Comparison of ENCODE assay signal across 8 mouse cellular contexts in the genomic region with DNA sequence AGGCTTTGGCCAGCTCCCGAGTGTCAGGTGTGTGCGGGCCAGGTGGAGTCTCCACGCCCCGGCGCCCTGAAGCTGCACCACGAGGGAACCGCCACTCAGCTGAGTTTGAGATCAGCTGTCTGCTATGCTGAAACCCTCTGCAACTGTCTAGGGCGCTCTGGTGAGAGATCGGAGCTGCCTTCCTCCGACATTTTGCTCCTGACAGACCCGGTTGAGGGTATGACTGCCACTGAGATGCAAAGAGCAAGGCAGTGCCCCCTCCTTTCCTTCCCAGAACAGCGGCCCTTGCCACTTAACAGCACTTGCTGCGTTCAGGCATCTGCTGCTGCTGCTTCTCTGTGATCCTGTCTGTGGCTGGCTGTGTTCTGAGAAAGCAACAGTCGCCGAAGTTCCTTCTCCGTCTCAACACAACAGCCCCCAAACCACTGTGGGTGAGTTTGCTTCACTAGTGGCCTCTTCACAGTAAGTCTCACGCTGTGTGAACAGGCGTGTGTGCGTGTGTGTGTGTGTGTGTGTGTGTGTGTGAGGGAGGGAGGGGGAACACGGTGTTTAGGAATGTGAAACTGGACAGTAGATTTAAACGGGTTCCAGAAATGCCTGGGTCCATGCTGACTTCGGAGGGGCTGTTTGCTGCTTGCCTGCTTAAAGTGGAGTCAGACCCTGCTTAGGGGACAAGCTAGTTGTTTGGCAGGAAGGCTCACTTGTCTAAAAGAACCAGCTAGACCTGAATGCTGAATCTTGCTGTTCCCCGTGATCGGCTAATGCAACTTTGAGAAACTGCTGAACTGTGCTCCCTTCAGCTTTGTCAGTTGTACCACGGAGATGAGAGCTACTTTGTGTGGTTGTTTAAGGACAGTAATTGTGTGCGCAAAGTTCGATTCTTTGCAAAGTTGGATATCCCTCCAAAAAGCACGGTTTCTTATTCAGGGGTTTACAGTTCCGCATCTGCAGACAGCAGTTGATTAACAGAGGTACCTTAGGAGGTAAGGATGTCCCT.
A peak's percentile ranks its signal among the peaks of the same experiment; 100 is the strongest.
DNase-seq lines count a peak whose midpoint lies in the region; ATAC-seq and TF ChIP-seq lines count a peak whose summit lies in the region.

No protein-coding gene starts in this region.

- no peak overlapping the region for H3K27ac ChIP-seq in embryonic fibroblast, embryonic 13.5 days (ENCODE audit: insufficient read depth, low read length)
- no peak overlapping the region for H3K27ac ChIP-seq in midbrain, embryonic 16.5 days (ENCODE audit: low read length)

- ATAC-seq in cerebellum, adult (ENCODE audit: insufficient number of reproducible peaks, low FRiP score, low TSS enrichment), result peak; percentile 36; the same call in 1 of the 2 replicates
- ATAC-seq in midbrain, embryonic 16.5 days, result peak; percentile 75

- 14% methylated on average over 29 of the region's 29 CpGs for WGBS in midbrain, embryonic 16.5 days

- no peak for DNase-seq in cerebellum, adult 11 months
- DNase-seq in adrenal gland, postnatal 14 days, result peak; percentile 17
- DNase-seq in heart, postnatal 36 days, result peak; percentile 31 to 49
- peak; percentile 8 to 37 for DNase-seq in kidney, postnatal 36 days
- DNase-seq in thymus, postnatal 14 days, result peak; percentile 4

- H3K4me3 ChIP-seq in embryonic fibroblast, embryonic 13.5 days (ENCODE audit: insufficient read depth, low read length), result peak overlapping the region; percentile 38
- peak overlapping the region; percentile 34 for H3K4me3 ChIP-seq in midbrain, embryonic 16.5 days (ENCODE audit: low read depth, low read length)

- H3K4me1 ChIP-seq in embryonic fibroblast, embryonic 13.5 days (ENCODE audit: control insufficient read depth, insufficient read depth, low read length), result no peaks in the 10 kb centered on the region
- H3K4me1 ChIP-seq in midbrain, embryonic 16.5 days (ENCODE audit: control insufficient read depth, insufficient read depth, low read length), result peaks cover 9% of the 10 kb centered on the region; the same call in 1 of the 2 replicates

- H3K9me3 ChIP-seq in midbrain, embryonic 16.5 days (replicated peaks; ENCODE audit: control insufficient read depth, low read length, poor library complexity, severe bottlenecking), result no peaks in the 10 kb centered on the region

- TF ChIP-seq CTCF in embryonic fibroblast, embryonic 13.5 days (IDR thresholded peaks at IDR 0.05; ENCODE audit: borderline replicate concordance, insufficient read depth, low read length), result no peak

- peak overlapping the region; percentile 53 for H3K9ac ChIP-seq in midbrain, embryonic 16.5 days (ENCODE audit: low read depth, low read length)

- TF ChIP-seq POLR2A in embryonic fibroblast, embryonic 13.5 days (IDR thresholded peaks at IDR 0.05; ENCODE audit: low read depth, low read length), result 0 out of 2 replicates have a peak, but pooled peaks have one; percentile 25

- H3K36me3 ChIP-seq in midbrain, embryonic 16.5 days (ENCODE audit: control insufficient read depth, insufficient read depth, low read length), result no peaks in the 10 kb centered on the region

- H3K4me2 ChIP-seq in midbrain, embryonic 16.5 days (ENCODE audit: low read length), result peak overlapping the region; percentile 66

- 0 out of 2 replicates have a peak, but pooled peaks cover 2% of the 10 kb centered on the region for H3K27me3 ChIP-seq in midbrain, embryonic 16.5 days (ENCODE audit: control insufficient read depth, insufficient read depth, low read depth, low read length)

- intact Hi-C loops in heart, postnatal 36 days (cut with DNase I), result no loop called here
